Mouse (Mus musculus) cortical plate, adult 2 months (tissue): ENCODE measurements around the gene Pknox2. TPM values are rescaled to one million over a fixed set of nuclear protein-coding genes. Genes with fewer than 3 reads are reported as not detected.

Source experiments
- H3K27ac ChIP-seq: fragments of 200-500 bp; 2 replicates; pipeline ENCODE4 v1.5.1; 2012; ENCODE audit warnings: low read length, control low read depth, inconsistent platforms; ENCODE audit not compliant: insufficient read depth
- H3K4me1 ChIP-seq: fragments of 200-500 bp; 2 replicates; pipeline ENCODE4 v1.6.1; 2011; ENCODE audit warnings: low read length; ENCODE audit not compliant: control insufficient read depth, insufficient read depth
- H3K4me3 ChIP-seq: fragments of 200-500 bp; 2 replicates; pipeline ENCODE4 v1.5.1; 2011; ENCODE audit warnings: mild to moderate bottlenecking, low read length, control low read depth; ENCODE audit not compliant: insufficient read depth
- CTCF ChIP-seq: fragments of 200-500 bp; IDR thresholded peaks from 2 replicates; pipeline ENCODE4 v1.5.1; 2011; ENCODE audit warnings: mild to moderate bottlenecking, control low read depth, low read length; ENCODE audit not compliant: insufficient read depth; ENCODE audit errors: extremely low read depth
- POLR2A ChIP-seq: fragments of 200-500 bp; IDR thresholded peaks from 2 replicates; pipeline ENCODE4 v1.6.1; 2011; ENCODE audit warnings: mild to moderate bottlenecking, low read length, control low read depth; ENCODE audit not compliant: insufficient read depth; ENCODE audit errors: extremely low read depth
- polyA plus RNA-seq: library from polyadenylated mRNA; depleted of rRNA; stranded (reverse); fragments of >200 nt; gene quantifications from 2 replicates; pipeline ENCODE4 v1.2.3, GENCODE M21; 2012; rRNA removed

Pknox2 gene
- polyA plus RNA-seq = 80.9 and 84.4 TPM in 2 replicates

DNA sequence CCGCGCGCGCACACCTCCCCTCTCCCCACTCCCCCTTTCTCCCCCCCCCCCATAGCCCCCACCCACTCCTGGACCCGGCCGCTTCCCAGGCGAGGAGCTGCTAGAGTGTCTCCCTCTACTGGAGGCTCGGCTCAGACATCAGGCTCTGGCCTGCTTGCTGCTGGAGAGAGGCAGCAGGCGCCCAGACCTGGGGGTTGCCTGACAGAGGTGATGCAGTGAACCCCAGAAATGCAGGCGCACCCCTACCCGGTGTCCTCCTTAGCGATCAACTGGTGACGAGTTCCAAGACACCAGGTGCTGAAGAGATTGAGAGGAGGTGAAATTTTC, at the start of gene Pknox2:
Gene Pknox2 (minus strand): TSS at position 49 of the 327 bp plus-strand sequence.
- Histone ChIP-seq H3K27ac (peak within 1 kb of the TSS; percentile 98), H3K4me1 (no peaks in the 10 kb centered on the region; the same call in 1 of the 2 replicates), H3K4me3 (peak within 1 kb of the TSS; percentile 82)
- no peak for TF ChIP-seq POLR2A
- peak; percentile 68 for TF ChIP-seq CTCF

DNA sequence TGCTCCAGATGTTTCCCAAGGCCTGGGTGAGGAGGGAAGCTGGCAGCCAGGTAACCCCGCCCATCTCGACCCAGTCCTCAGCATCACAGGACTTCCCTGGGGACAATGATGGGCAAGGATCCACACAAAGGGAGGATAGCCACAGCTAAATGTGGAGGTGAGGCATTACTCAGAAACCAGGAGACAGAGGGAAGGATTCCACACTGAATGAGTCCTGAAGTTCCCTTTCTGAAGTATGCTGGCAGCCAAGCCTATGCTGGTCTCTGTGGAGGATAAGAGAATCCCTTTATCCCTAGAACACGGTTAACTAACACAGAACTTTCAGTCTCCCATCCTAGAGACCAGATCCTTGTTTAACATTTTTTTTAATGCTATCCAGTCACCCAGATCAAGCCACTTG, 40.8 kb upstream of the Pknox2 start:
- no peak for TF ChIP-seq POLR2A
- TF ChIP-seq CTCF = no peak
- no peaks in the 10 kb centered on the region for H3K4me1 ChIP-seq

DNA sequence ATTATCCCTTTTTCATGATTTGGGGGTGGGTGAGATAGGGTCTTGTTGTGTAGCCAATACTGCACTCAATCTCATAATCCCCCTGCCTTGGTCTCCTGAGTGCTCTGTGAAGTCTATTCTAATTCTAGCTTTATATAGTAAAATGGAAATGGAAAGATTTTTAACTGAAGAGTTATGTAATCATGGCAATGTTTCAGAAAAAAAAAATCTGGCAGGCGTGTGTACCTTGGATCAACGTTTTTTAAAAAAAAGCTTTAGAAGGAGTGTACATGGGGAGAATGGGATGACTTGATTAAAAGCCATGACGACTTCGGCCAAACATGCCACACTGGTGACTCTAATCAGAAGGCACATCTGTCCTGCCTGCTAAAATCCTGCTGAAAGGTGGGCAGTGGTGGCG, 40.2 kb upstream of the Pknox2 start:
- TF ChIP-seq CTCF = no peak
- TF ChIP-seq POLR2A = no peak
- no peaks in the 10 kb centered on the region for H3K4me1 ChIP-seq
- no peak overlapping the region for H3K27ac ChIP-seq
- no peak overlapping the region for H3K4me3 ChIP-seq

More for the DNA sequence above, 40.8 kb upstream of the Pknox2 start:
- H3K4me3 ChIP-seq = no peak overlapping the region
- H3K27ac ChIP-seq = no peak overlapping the region

DNA sequence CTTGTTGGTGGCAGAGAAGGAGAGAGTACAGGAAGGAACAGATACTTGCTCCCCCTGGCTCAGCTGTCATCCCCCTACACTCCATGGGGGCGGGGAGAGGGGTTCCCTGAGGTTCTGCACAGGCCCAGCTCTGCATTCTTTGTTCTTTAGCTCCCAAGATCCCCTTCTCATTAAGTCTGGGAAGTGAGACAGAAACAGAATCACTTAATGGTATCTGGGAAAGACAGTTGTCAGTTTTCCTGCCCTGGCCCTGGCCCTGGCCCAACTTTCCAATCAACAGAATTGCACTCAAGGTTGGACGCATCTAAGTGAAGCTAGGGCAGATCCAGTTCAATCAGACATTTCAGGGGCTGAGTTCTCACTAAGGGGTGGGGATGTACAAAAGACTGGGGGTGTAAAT, 36.0 kb upstream of the Pknox2 start:
- Histone ChIP-seq H3K4me1 (peaks cover 5% of the 10 kb centered on the region), H3K4me3 (no peak overlapping the region), H3K27ac (no peak overlapping the region)
- TF ChIP-seq POLR2A (no peak), CTCF (no peak)

DNA sequence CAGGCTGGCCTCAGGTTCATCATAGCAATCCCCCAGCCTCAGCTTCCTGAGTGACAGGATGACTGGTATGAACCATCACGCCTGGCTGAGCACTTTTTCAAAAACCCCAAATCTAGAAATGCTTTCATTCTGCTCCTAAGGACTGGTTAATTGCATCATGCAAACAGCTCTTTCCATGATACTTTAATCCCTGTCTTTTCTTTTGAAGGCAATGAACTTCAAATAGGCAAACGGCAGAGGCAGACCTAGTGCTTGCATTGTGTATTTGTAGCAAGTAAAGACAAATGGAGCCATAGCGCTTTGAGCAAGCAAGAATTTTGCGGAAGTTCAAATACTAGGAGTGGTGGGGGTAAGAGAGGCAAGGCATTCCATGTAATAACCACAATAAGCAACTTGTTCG, 34.4 kb upstream of the Pknox2 start:
- peaks cover 5% of the 10 kb centered on the region for H3K4me1 ChIP-seq
- no peak for TF ChIP-seq POLR2A
- no peak for TF ChIP-seq CTCF
- H3K27ac ChIP-seq = no peak overlapping the region
- H3K4me3 ChIP-seq = no peak overlapping the region

DNA sequence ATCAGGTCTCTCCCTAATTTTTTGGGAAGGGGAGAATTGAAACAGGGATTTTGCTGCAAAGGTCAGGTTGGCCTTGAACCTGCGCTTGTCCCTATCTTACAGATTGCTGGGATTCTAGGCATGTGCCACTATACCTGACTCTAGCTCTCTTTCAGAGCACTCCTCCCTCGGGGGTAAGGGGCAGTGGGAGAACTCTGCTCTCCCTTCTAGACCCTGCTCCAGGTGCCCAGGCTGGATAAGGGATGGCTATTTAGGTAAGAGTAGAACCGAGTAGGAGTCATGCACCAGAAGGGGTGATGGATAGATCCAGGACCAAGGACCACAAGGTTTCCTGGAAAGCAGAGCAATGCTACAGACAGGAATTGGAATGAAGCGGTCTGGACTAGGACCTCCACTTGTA, 32.4 kb upstream of the Pknox2 start:
- Histone ChIP-seq H3K4me3 (no peak overlapping the region), H3K27ac (no peak overlapping the region), H3K4me1 (peaks cover 5% of the 10 kb centered on the region)
- TF ChIP-seq POLR2A = no peak
- no peak for TF ChIP-seq CTCF

DNA sequence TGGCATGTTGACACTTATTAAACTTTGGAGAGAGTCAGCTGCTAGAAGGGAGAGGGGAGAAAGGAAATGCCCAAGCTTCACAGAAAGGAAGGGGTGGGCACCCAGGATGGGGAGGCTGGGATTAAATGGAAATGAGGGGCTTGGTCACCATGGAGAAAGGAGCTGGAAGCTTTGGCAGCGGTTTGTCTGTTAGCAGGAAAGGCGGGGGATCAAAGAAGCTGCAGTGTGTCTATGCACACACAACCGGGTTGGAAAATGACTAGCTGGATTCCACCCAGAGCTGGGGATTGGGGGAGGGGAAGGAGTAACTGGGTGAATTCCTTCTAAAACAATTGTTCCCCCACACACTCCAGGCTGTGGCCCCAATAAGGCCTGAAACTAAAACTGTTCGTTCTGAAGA, 31.7 kb upstream of the Pknox2 start:
- TF ChIP-seq CTCF = no peak
- TF ChIP-seq POLR2A = no peak
- Histone ChIP-seq H3K4me1 (peaks cover 5% of the 10 kb centered on the region), H3K27ac (no peak overlapping the region), H3K4me3 (no peak overlapping the region)

DNA sequence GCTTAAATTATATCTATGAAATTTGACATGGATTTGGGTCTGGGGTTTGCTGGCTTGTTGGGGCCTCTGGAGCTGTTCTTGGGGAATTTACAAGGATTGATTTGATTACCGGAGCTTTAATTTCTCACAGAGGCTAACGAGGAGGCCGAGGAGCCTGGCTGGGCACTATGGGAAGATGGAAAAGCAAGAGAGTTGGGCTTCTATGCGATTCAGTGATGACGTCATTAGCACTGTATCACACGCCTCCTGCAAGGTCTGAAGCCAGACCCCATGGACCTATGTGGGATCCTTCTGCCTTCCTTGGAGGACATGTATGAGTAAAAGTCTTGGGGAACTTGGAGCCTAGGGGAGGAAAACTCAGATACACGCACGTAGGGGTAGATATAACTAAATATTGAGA, 30.3 kb upstream of the Pknox2 start:
- no peak for TF ChIP-seq POLR2A
- no peak for TF ChIP-seq CTCF
- Histone ChIP-seq H3K4me1 (peaks cover 5% of the 10 kb centered on the region), H3K27ac (no peak overlapping the region), H3K4me3 (no peak overlapping the region)

DNA sequence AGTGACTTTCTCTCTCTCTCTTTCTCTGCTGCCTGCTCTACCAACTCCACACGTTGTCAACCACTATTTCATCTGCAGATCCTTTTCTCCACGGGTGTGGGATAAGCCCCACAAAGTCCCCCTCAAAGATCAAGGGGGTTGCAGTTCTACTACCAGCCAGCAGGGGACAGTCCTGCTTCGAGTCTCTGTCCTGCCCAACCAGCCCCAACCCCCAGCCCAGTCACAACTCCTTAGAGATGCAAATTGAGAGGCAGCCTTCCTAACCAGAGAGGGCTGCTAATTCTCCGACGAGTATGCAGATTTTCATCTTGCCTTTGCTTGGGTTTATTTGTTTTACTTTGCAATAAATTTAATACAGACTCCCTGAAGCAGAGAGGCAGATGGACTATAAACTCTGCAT, 29.9 kb upstream of the Pknox2 start:
- TF ChIP-seq CTCF = peak; percentile 87
- TF ChIP-seq POLR2A = no peak
- H3K4me1 ChIP-seq = peaks cover 5% of the 10 kb centered on the region
- no peak overlapping the region for H3K27ac ChIP-seq
- no peak overlapping the region for H3K4me3 ChIP-seq

DNA sequence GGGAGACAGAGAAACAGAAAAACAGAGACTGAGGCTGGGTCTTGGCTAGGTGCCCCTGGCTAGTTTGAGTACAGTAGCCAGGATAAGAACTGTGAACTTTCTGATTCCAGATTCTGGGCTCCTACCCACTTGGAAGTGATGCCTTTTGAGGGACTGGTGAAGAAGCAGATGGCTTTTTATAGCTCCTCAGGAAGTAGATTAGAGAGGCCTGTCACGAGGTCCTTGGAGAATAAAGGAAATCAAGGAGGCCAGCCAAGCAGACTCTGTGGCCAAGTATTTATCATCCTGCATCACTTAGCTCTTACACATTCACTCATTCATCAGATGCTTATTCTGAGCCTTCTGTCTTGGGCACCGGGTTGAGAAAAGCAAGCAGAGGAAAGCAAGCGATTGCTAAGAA, 28.8 kb upstream of the Pknox2 start:
- Histone ChIP-seq H3K4me1 (peaks cover 5% of the 10 kb centered on the region), H3K4me3 (no peak overlapping the region), H3K27ac (no peak overlapping the region)
- TF ChIP-seq POLR2A (no peak), CTCF (no peak)

DNA sequence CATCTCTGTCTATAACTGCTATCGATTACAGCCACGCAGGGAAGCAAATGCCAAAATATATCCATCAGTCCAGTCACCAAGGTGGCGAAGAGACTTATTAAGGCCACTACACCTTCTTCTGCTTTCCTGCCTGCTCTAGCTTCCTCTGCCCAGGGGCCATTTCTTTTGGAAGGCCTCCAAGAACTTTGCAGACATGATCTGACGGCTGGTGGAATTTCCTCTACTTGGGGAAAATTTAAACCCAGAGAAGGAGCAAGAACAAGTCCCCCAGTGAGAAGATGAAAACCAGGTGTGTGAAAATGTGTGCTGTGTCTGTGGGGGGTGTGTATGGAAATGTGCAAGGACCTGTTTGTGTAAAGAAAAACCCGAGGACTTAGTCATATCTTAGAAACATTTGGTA, 26.2 kb upstream of the Pknox2 start:
- no peak overlapping the region for H3K4me3 ChIP-seq
- TF ChIP-seq POLR2A (no peak), CTCF (no peak)
- H3K4me1 ChIP-seq = no peaks in the 10 kb centered on the region; the same call in 1 of the 2 replicates
- H3K27ac ChIP-seq = no peak overlapping the region
